Mouse (Mus musculus): ENCODE data around the gene Bcl2l1.

Gene Bcl2l1

DNA sequence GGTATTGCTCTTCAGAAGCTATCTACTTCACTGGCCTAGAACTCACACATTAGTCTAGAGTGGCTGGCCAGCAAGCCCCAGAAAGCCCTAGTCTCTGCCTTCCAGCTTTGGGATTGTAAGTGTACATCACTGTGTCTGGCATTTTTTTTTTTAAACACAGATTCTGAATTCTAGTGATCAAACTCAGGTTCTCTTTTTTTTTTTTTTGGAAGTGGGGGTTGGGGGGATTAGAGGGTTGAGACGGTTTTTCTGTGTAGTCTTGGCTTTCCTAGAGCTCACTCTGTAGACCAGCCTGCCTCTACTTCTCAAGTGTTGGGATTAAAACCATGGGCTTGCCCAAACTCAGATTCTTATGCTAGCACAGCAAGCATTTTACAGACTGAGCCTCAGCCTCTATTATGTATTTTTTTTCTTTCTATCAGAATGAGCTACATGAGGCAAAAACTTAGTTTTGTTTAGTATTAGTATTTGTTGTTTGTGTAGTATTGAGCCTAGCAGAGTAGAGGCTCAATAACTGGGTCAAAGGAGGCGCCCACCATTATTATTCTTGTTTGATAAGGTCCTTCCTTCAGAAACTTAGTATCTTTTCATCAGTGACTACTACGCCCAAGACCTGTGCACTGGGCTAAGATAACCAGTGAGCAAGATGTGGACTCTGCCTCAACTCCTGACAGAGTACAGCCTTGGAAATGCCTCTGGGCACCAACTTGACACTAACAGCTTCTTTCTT, 6.9 kb downstream of the Bcl2l1 start:
- no peak for DNase-seq (ENCODE audit: low spot score in 2 of 2)

GRCm38 (mm10) chr2:152823770-152824169, 7.8 kb downstream of the Bcl2l1 start:
- no peak for DNase-seq (ENCODE audit: low spot score in 2 of 2)

DNA sequence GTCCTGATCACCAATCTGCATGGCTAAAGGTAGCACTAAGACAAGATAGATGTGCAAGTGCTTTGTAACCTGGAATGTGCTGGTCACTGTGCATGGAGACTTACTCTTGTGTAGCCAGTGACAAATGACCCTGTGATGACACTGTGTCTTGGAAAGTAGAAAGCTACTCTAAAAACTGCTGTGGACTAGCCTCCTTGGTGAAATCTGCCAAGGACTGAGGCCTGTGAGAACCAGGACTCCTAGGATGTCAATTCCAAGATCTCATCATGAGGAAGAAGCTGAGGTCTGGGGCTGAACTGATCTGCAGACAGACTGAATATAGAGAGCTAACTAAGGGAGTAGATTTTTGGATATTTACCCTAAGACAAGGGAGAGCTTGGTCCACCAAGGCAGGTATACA, 10.0 kb downstream of the Bcl2l1 start:
- DNase-seq (ENCODE audit: low spot score in 2 of 2) = peak in 1 of 2 experiments; percentile 7

DNA sequence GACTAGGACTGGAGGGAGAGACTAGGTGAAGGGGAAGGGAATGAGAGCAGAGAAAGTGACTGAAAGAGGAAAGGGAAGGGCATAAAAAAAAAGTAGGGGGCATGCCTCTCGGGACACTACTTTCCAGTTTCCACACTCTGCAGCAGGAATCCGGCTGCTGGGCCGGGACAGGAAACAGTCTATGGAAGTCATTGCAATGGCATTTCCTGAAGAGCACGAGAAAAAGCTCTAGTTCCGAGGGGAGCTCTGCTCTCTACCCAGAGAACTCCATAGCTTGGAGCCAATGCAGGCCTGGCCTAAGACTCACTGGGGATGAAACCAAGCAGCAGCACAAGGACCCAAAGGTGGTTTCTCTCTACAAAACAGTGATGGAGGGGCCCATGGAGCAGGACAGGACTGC, 10.5 kb downstream of the Bcl2l1 start:
- peak in 1 of 2 experiments; percentile 8 for DNase-seq (ENCODE audit: low spot score in 2 of 2)

DNA sequence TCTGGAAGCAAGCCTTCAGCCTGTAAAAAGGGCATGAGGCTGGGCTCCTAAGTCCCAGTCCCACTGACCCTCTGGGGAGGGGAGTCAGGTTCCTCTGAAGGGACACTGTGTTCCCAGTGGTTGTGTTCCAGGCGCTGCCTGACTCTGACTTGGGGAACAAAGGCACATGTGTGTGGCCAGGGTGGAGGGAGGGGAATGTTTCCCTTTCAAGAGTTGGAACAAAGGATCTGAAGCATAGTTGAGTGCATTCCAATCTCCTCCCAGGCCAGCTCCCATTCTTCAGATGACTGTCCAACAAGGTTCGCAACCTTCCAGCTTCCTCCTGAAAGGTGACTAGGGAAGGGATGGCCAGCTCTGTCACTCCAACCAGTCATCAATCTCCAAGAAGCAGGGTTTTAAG, 11.2 kb downstream of the Bcl2l1 start:
- DNase-seq (ENCODE audit: low spot score in 2 of 2) = peak in 1 of 2 experiments; percentile 6

DNA sequence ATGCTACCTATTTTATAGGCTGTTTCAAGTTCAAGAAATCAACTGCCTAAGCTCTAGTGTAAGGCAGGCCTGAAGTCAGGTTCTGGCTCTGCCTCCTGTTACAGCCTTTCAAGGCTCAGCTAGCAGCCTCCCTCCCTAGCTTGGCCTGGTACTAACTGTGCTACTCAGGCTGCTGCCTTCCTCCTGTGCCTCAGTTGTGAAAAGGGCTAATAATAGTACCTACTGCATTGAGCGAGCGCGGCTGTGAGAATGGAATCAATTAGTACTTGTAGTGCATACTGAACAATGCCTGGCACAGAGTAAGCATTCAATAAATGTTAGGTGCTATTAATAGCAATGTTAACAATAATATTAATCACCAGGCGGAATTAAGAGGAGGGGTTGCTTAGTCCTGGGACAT, 11.6 kb downstream of the Bcl2l1 start:
- peak in 1 of 2 experiments; percentile 7 for DNase-seq (ENCODE audit: low spot score in 2 of 2)

DNA sequence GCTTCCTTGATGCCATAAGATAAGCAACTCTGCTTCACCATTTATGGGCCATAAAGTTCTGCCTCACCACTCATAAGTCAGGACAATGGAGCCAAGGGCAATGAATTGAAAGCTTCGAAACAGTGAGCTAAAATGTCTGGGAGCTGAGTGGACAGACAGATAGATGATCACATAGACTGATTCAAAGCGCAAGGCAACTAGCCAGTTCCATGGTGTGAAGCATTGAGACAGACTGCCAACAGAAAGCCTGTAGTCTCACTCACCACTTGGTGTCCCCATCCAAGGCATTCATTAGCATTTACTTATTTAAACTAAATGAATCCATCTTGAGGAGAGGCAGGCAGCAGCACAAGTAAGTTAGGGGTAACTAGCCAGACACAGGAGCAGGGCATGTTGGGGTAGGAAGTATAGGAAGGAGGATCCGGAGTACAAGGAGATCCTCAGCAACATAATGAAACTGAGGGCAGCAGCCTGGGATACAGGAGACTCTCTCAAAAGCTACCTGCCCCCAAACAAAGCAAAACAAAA, 12.4 kb downstream of the Bcl2l1 start:
- DNase-seq (ENCODE audit: low spot score in 2 of 2) = peak in 1 of 2 experiments; percentile 6

DNA sequence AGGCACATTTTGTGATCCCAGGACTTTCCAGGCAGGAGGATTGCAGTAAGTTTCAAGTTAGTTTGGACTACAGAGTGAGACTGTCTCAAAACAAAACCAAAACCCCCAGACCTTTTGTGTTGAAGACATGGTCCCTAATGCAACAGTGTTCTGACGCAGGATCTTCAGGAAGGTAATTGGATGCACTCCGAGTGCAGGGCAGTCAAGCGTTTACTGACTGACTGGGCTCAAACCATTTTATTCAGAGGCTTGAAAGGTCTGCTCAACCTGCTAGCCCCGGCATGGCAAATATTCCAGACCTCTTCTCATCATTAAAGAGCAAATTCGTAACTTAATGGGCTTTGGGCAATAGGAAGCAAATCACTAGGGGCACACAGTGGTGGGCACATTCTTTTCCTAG, 12.8 kb downstream of the Bcl2l1 start:
- peak in 1 of 2 experiments; percentile 7 for DNase-seq (ENCODE audit: low spot score in 2 of 2)

- DNase-seq (ENCODE audit: low spot score in 2 of 2) = peak; percentile 77
These were observed 13.8 kb downstream of the Bcl2l1 start for GRCm38 (mm10) chr2:152817596-152818291.

- DNase-seq (ENCODE audit: low spot score in 2 of 2) = peak in 1 of 2 experiments; percentile 43
These were observed 14.7 kb downstream of the Bcl2l1 start for GRCm38 (mm10) chr2:152816657-152817348.

- DNase-seq (ENCODE audit: low spot score in 2 of 2) = peak; percentile 58 to 69
These were observed 15.5 kb downstream of the Bcl2l1 start for GRCm38 (mm10) chr2:152815879-152816656.

DNA sequence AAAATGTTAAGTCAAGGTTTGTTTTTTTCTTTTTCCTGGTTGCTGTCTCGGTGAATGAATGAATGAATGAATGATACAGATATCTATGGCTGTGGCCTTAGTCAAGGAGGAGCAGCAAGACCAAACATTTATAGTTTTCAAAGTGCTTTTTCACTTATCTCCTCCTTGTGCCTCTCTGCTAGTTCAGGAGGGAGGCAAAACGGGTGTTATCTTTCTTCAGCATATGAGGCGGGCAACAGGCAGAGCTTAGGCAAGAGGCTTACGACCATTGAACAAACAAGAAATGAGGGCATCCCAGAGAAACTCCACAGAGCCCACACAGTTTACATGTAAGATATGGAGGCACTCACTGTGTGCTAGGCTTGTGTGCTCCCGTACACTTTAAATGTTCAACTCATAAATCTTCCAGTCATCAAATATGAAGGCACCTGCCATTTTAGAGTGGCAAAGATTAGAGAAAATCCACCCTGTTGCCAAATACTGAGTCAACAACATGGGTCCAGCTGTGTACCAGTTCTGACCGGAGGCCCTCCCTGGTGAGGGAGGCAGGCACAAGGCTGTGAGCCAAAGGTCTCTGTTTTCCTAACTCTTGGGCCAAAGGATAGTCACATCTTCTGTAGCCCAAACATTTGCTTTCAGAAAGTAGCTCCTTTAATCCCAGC, 17.2 kb downstream of the Bcl2l1 start:
- peak; percentile 53 to 63 for DNase-seq (ENCODE audit: low spot score in 2 of 2)

DNA sequence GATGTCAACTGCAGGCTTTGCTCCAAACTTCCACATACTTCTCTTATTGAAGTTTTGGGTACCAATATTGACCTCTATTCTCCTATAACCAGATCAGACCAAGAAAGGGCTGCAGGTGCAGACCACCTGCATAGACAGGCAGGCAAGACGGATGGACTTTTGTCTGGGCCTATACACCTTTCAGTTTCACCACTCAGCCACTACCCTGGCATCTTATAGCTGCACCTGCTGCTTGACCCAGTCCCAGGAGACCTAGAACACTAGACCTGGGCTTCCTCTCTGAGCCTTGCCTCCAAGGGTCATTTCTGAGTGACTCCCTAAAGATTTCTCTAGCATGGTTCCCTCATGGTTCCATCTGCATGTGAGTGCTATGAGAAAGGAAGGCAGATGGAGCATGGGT, 18.3 kb downstream of the Bcl2l1 start:
- peak; percentile 21 to 39 for DNase-seq (ENCODE audit: low spot score in 2 of 2)

GRCm38 (mm10) chr2:152811336-152812165, 20.0 kb downstream of the Bcl2l1 start:
- DNase-seq (ENCODE audit: low spot score in 2 of 2) = peak in 1 of 2 experiments; percentile 61

DNA sequence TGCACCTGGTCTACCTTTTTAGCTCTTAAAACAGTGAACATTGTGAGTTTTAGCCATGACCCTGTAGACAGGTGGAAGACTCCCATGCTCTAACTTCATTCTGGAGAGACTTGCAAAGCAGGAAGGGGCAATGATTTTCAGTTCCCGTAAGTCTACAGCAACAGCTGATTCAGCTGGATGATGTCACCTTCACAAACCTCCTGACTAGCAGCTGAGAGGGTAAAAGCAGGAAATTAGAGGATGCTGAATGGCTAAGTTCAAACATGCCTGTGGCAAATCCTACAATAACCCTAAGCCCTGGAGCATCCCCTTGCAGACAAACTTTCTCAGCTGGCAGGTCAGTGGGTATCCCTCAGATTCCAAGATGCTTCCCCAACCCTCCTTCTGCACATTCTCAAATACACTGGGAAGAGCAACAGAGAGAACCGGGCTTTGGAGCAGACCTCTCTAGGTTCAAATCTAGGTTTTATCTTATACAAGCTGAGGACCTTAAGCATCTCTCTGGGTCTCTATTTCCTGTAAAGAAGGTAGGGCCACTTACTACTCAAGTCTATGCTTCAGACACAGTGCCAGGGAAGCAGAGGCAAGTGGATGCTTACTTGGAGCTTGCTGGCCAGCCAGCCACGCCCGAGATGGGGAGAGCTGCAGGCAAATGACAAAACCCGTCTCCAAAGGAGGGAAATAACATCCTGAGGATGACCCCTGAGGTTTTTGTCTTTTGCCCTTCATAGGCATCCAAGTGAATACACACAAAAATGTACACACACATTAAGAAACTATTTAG, 21.2 kb downstream of the Bcl2l1 start:
- peak in 1 of 2 experiments; percentile 58 for DNase-seq (ENCODE audit: low spot score in 2 of 2)

DNA sequence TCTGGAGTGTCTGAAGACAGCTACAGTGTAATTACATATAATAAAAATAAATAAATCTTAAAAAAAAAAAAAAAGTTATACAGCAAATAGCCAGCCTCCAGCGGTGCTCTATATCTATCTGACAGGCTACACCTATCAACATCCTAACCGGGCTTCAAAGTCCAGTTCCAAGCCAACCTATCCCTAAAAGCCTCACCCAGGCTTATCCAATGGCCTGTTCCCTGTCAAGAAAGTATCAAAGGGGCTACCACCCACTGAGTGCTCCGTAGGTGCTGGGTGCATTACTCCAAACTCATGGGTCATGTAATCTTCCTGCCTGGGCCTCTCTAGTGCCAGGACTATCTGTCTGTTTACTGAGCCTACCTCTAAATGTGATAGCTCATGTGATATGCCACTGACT, 23.4 kb downstream of the Bcl2l1 start:
- DNase-seq (ENCODE audit: low spot score in 2 of 2) = no peak

DNA sequence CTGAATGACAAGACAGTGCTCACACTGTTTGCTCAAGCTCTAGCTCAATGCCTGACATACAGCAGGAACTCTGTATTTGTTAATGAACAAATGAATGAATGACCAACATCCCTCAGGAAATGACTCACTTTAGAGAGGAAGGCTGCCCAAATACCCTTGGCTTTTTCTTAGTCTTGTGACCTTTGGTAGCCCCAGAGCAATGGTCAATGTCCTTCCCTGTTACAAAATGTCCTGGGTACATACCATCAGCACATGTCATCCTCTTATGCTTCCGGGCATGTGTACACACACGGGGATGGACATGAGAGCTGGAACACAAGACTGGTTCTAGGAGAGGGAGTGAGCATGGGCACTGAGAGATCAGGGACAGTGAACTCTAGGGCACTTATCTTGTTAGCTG, 25.5 kb downstream of the Bcl2l1 start:
- DNase-seq (ENCODE audit: low spot score in 2 of 2) = no peak

DNA sequence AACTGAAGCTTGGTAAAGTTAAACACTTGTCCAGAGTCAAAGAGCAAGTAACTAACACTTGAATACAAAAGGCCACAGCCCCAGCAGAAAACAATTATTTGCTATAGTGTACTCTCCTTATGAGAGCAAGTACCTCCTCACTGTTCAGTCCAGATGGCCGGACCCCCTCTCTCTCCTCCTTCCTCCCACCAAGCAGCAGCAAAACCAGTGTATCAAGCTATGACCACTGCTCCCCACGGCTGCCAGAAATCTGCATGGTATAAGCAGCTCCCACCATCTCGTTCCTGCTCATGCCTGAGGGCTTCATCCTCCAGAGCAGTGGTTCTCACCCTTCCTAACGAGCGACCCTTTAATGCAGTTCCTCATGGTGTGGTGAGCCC, 26.4 kb downstream of the Bcl2l1 start:
- DNase-seq (ENCODE audit: low spot score in 2 of 2) = no peak

DNA sequence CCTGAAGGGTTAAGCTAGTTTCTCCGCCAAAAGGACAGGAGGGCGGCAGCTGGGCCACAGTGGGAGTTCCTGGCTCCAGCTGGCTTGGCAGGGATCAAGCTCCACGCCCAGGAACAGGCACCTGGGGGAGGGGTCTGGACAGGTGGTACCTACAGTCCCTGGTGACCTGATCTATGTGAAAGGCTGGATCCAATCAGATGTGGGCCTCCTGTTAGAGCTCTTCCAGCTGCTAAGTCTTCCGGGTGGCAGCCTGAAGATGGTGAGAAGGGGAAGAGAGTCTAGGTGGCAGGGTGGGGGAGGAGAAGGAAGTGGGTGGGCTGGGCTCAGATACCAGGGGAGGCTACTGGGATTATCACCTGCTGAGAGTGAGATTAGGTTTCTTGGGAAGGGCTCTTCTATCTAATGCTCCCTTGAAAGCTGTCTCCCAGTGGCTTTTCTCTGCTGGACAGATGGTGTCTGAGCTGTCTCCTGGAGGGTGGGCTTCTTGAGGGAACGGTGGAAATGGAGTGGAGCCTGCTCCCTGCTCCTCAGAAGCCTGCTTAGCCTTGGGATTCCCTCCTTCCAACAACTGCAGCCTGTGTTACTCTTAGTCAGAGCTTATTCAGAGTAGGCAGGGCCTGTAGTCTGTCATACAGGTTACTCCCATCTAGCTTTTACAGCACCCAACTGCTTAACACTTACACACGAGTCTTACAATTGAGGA, 27.0 kb downstream of the Bcl2l1 start:
- DNase-seq (ENCODE audit: low spot score in 2 of 2) = peak in 1 of 2 experiments; percentile 21
